Mouse (Mus musculus) embryonic facial prominence, embryonic 14.5 days (tissue): ENCODE measurements around the gene Chchd2. TPM values are rescaled to one million over a fixed set of nuclear protein-coding genes. Genes with fewer than 3 reads are reported as not detected.

Experiments used
- ATAC-seq: fragments of 200-750 bp; cut with Nextera tagmentation; 2 replicates; pipeline ENCODE4 v1.8.0; 2017; ENCODE audit warnings: low read depth, moderate number of reproducible peaks, moderate TSS enrichment
- DNase-seq: peaks from one replicate; pipeline ENCODE4 v3.0.0-alpha.2; 2015; ENCODE audit warnings: low spot score
- H3K27ac ChIP-seq: fragments of 300-500 bp; sonication (generic); replicated peaks from 2 replicates; pipeline ENCODE4 v1.5.1; 2014; ENCODE audit warnings: low read depth, mild to moderate bottlenecking, low read length, moderate library complexity
- H3K27me3 ChIP-seq: fragments of 300-500 bp; sonication (generic); replicated peaks from 2 replicates; pipeline ENCODE4 v1.6.1; 2014; ENCODE audit warnings: low read length; ENCODE audit not compliant: control insufficient read depth, insufficient read depth
- H3K36me3 ChIP-seq: fragments of 300-500 bp; sonication (generic); 2 replicates; pipeline ENCODE4 v1.6.1; 2014; ENCODE audit warnings: low read length, mixed read lengths; ENCODE audit not compliant: control insufficient read depth, insufficient read depth
- H3K4me1 ChIP-seq: fragments of 300-500 bp; sonication (generic); 2 replicates; pipeline ENCODE4 v1.6.1; 2014; ENCODE audit warnings: antibody characterized with exemption, low read length; ENCODE audit not compliant: control insufficient read depth, insufficient read depth
- H3K4me2 ChIP-seq: fragments of 300-500 bp; sonication (generic); 2 replicates; pipeline ENCODE4 v1.6.1; 2014; ENCODE audit warnings: low read depth, mild to moderate bottlenecking, low read length, moderate library complexity, mixed read lengths
- H3K4me3 ChIP-seq: fragments of 300-500 bp; sonication (generic); 2 replicates; pipeline ENCODE4 v1.5.1; 2014; ENCODE audit warnings: low read depth, mild to moderate bottlenecking, low read length
- H3K9ac ChIP-seq: fragments of 300-500 bp; sonication (generic); 2 replicates; pipeline ENCODE4 v1.6.1; 2014; ENCODE audit warnings: low read depth, mild to moderate bottlenecking, low read length, moderate library complexity, mixed read lengths
- H3K9me3 ChIP-seq: fragments of 300-500 bp; sonication (generic); 2 replicates; pipeline ENCODE4 v1.6.1; 2016; ENCODE audit warnings: low read length; ENCODE audit not compliant: control insufficient read depth
- WGBS: fragments of 180-500 bp; shearing (Covaris S2); extraction: QIAGEN DNeasy Blood & Tissue Kit; methylation state at CpG from one replicate; pipeline ENCODE4 v1.1.7; 2014; 5-methylcytosine and 5-hydroxymethylcytosine counted together
- polyA plus RNA-seq: library from polyadenylated mRNA; unstranded; fragments of >200 nt; fragmentation: Nextera tagmentation; extraction: Ambion mirVana; gene quantifications from 2 replicates; pipeline ENCODE4 v1.2.1, GENCODE M21; 2014

Chchd2 gene
- polyA plus RNA-seq, 1 experiment from 2014 or later: 911 TPM

DNA sequence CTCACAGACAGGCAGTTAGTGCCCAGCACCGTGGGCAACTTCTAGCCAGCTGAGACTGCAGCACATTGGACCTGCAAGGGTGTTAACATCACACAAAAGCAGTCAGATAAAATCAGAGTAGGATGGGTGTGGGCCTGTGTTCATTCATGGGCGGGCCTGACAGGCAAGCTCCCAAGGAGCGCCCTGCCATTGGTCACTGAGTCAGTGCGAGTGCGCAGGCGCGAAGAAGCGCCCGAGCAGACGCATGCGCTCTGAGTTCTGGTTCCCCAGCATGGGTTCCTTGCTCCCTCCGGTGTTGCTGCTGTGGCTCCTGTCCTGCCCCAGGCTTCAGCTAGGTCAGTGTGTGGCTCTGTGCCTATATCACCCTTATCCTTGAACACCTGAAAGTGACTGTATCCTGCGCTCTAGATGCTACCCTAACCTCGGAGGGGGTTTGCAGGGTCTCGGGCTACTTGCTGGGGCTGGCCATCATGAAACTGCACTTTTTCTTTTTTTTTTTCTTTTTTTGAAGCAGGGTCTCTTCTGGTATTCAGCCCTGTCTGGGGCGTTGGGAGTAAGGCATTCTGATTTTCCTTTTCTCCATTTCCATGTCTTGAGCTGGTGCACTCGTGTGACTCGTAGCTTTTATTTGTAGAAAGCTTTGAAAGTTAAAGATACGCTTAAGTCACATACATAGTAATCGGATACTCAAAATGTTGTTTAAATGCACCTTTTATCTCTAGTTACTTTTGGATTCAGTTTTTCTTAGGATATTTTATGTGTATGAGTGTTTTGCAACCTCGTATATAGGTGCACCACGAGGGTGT, 40.3 kb downstream of the Chchd2 start, which contains the start of gene Sumf2:
Sumf2 (plus strand) TSS at position 235 of the 806 bp plus-strand sequence.
- DNase-seq: peak; percentile 97
- peaks cover 27% of the 10 kb centered on the region for H3K36me3 ChIP-seq
- 10% methylated on average over 20 of the region's 22 CpGs for WGBS
- peak within 1 kb of the TSS; percentile 85 for H3K9ac ChIP-seq
- H3K4me1 ChIP-seq: no peaks in the 10 kb centered on the region; the same call in 1 of the 2 replicates
- no peaks in the 10 kb centered on the region for H3K27me3 ChIP-seq
- peak; percentile 99 for ATAC-seq
- H3K4me2 ChIP-seq: peak within 1 kb of the TSS; percentile 74
- H3K9me3 ChIP-seq: no peaks in the 10 kb centered on the region
- H3K27ac ChIP-seq: peak within 1 kb of the TSS; percentile 28; the same call in 1 of the 2 replicates
- peak within 1 kb of the TSS; percentile 72 for H3K4me3 ChIP-seq

DNA sequence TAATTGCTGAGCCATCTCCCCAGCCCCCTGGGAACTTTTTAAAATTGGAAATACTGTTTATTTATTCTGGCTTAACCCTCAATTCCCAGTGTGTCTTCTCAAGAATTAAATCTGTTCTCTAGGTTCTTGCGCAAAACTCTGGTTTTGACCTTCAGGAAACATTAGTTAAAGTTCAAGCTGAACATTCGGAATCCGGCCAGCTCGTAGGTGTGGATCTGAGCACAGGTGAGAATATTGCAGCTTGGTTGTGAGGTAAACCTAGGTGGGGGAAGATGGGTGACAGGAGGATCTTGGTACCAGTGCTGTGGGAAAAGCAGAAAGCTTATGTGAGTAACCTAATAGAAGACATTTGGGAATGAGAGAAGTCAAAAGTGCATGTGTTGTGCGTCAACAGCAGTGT, 42.4 kb downstream of the Chchd2 start:
- H3K4me1 ChIP-seq: no peaks in the 10 kb centered on the region; the same call in 1 of the 2 replicates
- ATAC-seq (no peak), DNase-seq (no peak)
- H3K27me3 ChIP-seq: no peaks in the 10 kb centered on the region
- no peak overlapping the region for H3K4me2 ChIP-seq
- H3K36me3 ChIP-seq: peaks cover 27% of the 10 kb centered on the region
- 98% methylated on average over 5 of the region's 5 CpGs for WGBS
- no peak overlapping the region for H3K9ac ChIP-seq
- no peak overlapping the region for H3K27ac ChIP-seq
- no peaks in the 10 kb centered on the region for H3K9me3 ChIP-seq
- no peak overlapping the region for H3K4me3 ChIP-seq

Other genes with a start within 250 kb of the Chchd2 start
- 3.8 and 4.2 TPM in 2 replicates for gene Zfp11, start 217.4 kb downstream of the Chchd2 start, polyA plus RNA-seq
- gene Sept14, start 179.0 kb downstream of the Chchd2 start, polyA plus RNA-seq: not detected in 2 replicates
- 196 and 210 TPM in 2 replicates for gene Mrps17, start 172.0 kb downstream of the Chchd2 start, polyA plus RNA-seq
- gene Nipsnap2, start 162.4 kb downstream of the Chchd2 start, polyA plus RNA-seq: 112 and 116 TPM in 2 replicates
- gene Psph, start 100.0 kb downstream of the Chchd2 start, polyA plus RNA-seq: 33.1 and 33.5 TPM in 2 replicates
- gene Sumf2, start 40.5 kb downstream of the Chchd2 start, polyA plus RNA-seq: 45.6 and 60.6 TPM in 2 replicates
- gene Zbed5, start 8.3 kb upstream of the Chchd2 start, polyA plus RNA-seq: 5.6 and 9.3 TPM in 2 replicates
- gene Phkg1, start 11.1 kb upstream of the Chchd2 start, polyA plus RNA-seq: 0.50 and 0.54 TPM in 2 replicates
- gene Nupr1l, start 21.1 kb upstream of the Chchd2 start, polyA plus RNA-seq: 3.4 and 3.6 TPM in 2 replicates
- gene Vkorc1l1, start 54.5 kb upstream of the Chchd2 start, polyA plus RNA-seq: 24.8 and 25.4 TPM in 2 replicates
- 57.8 and 60.0 TPM in 2 replicates for gene Gusb, start 115.6 kb upstream of the Chchd2 start, polyA plus RNA-seq
- gene Asl, start 141.8 kb upstream of the Chchd2 start, polyA plus RNA-seq: 32.1 and 35.7 TPM in 2 replicates
- gene Crcp, start 141.8 kb upstream of the Chchd2 start, polyA plus RNA-seq: 24.9 and 25.6 TPM in 2 replicates
- 94.0 and 102 TPM in 2 replicates for gene Tpst1, start 185.9 kb upstream of the Chchd2 start, polyA plus RNA-seq